Comparison of ENCODE assay signal across 20 mouse cellular contexts in genomic region chr1:168344918-168345317, GRCm38 (mm10).
DNase-seq lines count a peak whose midpoint lies in the region; ATAC-seq lines count a peak whose summit lies in the region.
"Had no signal": no experiment of that assay in that cellular context is flagged by ENCODE, and none has a peak within 500 bp of the region (broad histone marks: within the 10 kb centered on the region; RNA-seq: fewer than 3 reads in every experiment).

No protein-coding gene starts in this region.

- no peak for ATAC-seq in hindbrain, embryonic 13.5 days (ENCODE audit: low FRiP score)
- ATAC-seq in hindbrain, embryonic 16.5 days: no peak
- ATAC-seq in midbrain, embryonic 14.5 days (ENCODE audit: low FRiP score, low TSS enrichment): no peak
- ATAC-seq in midbrain, embryonic 11.5 days (ENCODE audit: low FRiP score): no peak
- ATAC-seq in embryonic facial prominence, embryonic 15.5 days (ENCODE audit: insufficient number of reproducible peaks, low FRiP score, low TSS enrichment, low read depth): 0 out of 2 replicates have a peak, but pooled peaks have one; percentile 39
- ATAC-seq in limb, embryonic 13.5 days (ENCODE audit: low FRiP score, low read depth): 0 out of 2 replicates have a peak, but pooled peaks have one; percentile 16
- ATAC-seq: CD4-positive, CD25-positive, alpha-beta regulatory T cell, adult 4 months had no signal

- no peak overlapping the region for H3K4me3 ChIP-seq in hindbrain, embryonic 13.5 days
- no peak overlapping the region for H3K4me3 ChIP-seq in hindbrain, embryonic 16.5 days (ENCODE audit: low read length)
- H3K4me3 ChIP-seq in midbrain, embryonic 14.5 days (replicated peaks; ENCODE audit: low read depth, low read length): no peak overlapping the region
- H3K4me3 ChIP-seq in midbrain, embryonic 11.5 days (ENCODE audit: low read depth, low read length): no peak overlapping the region
- H3K4me3 ChIP-seq in embryonic facial prominence, embryonic 15.5 days (replicated peaks): no peak overlapping the region
- H3K4me3 ChIP-seq in limb, embryonic 13.5 days: no peak overlapping the region
- H3K4me3 ChIP-seq: forebrain, embryonic 12.5 days; hindbrain, embryonic 10.5 days; limb, embryonic 15.5 days; myocyte had no signal

- WGBS in hindbrain, embryonic 13.5 days: 70% methylated on average over 8 of the region's 8 CpGs
- 55% methylated on average over 8 of the region's 8 CpGs for WGBS in hindbrain, embryonic 16.5 days
- 71% methylated on average over 8 of the region's 8 CpGs for WGBS in midbrain, embryonic 14.5 days
- whole genome bisulfite sequencing in midbrain, embryonic 11.5 days: 87% methylated on average over 8 of the region's 8 CpGs
- WGBS in embryonic facial prominence, embryonic 15.5 days: 70% methylated on average over 8 of the region's 8 CpGs
- 63% methylated on average over 8 of the region's 8 CpGs for WGBS in limb, embryonic 13.5 days

- no peak overlapping the region for H3K4me2 ChIP-seq in hindbrain, embryonic 13.5 days
- H3K4me2 ChIP-seq in hindbrain, embryonic 16.5 days (ENCODE audit: low read length): no peak overlapping the region
- H3K4me2 ChIP-seq in midbrain, embryonic 14.5 days (ENCODE audit: low read length): no peak overlapping the region
- H3K4me2 ChIP-seq in midbrain, embryonic 11.5 days: no peak overlapping the region
- no peak overlapping the region for H3K4me2 ChIP-seq in embryonic facial prominence, embryonic 15.5 days (replicated peaks)
- 0 out of 2 replicates have a peak overlapping the region, but pooled peaks have one; percentile 16 for H3K4me2 ChIP-seq in limb, embryonic 13.5 days (replicated peaks)
- H3K4me2 ChIP-seq: forebrain, embryonic 12.5 days; heart, embryonic 11.5 days; limb, embryonic 15.5 days had no signal

- H3K27me3 ChIP-seq in hindbrain, embryonic 13.5 days: no peaks in the 10 kb centered on the region
- H3K27me3 ChIP-seq in hindbrain, embryonic 16.5 days (replicated peaks; ENCODE audit: control insufficient read depth, insufficient read depth, low read length): no peaks in the 10 kb centered on the region
- no peaks in the 10 kb centered on the region for H3K27me3 ChIP-seq in midbrain, embryonic 14.5 days (ENCODE audit: control insufficient read depth, insufficient read depth, low read length)
- no peaks in the 10 kb centered on the region for H3K27me3 ChIP-seq in midbrain, embryonic 11.5 days (ENCODE audit: control insufficient read depth, insufficient read depth, low read length)
- H3K27me3 ChIP-seq in embryonic facial prominence, embryonic 15.5 days: no peaks in the 10 kb centered on the region
- 0 out of 2 replicates have a peak, but pooled peaks cover 8% of the 10 kb centered on the region for H3K27me3 ChIP-seq in limb, embryonic 13.5 days
- H3K27me3 ChIP-seq: forebrain, embryonic 12.5 days; limb, embryonic 15.5 days; Patski had no signal

- H3K4me1 ChIP-seq in hindbrain, embryonic 13.5 days (replicated peaks): peaks cover 75% of the 10 kb centered on the region
- peaks cover 27% of the 10 kb centered on the region for H3K4me1 ChIP-seq in hindbrain, embryonic 16.5 days (ENCODE audit: control insufficient read depth, insufficient read depth, low read depth, low read length)
- peaks cover 76% of the 10 kb centered on the region for H3K4me1 ChIP-seq in midbrain, embryonic 14.5 days (ENCODE audit: control insufficient read depth, insufficient read depth, low read length)
- H3K4me1 ChIP-seq in midbrain, embryonic 11.5 days (ENCODE audit: control insufficient read depth, insufficient read depth, low read length): peaks cover 38% of the 10 kb centered on the region
- H3K4me1 ChIP-seq in embryonic facial prominence, embryonic 15.5 days: peaks cover 28% of the 10 kb centered on the region
- peaks cover 52% of the 10 kb centered on the region for H3K4me1 ChIP-seq in limb, embryonic 13.5 days

- no peaks in the 10 kb centered on the region for H3K36me3 ChIP-seq in hindbrain, embryonic 13.5 days
- H3K36me3 ChIP-seq in hindbrain, embryonic 16.5 days (ENCODE audit: control insufficient read depth, insufficient read depth, low read length): no peaks in the 10 kb centered on the region
- no peaks in the 10 kb centered on the region for H3K36me3 ChIP-seq in midbrain, embryonic 14.5 days (ENCODE audit: control insufficient read depth, insufficient read depth, low read length)
- H3K36me3 ChIP-seq in midbrain, embryonic 11.5 days (ENCODE audit: control insufficient read depth, insufficient read depth, low read length): no peaks in the 10 kb centered on the region
- H3K36me3 ChIP-seq in embryonic facial prominence, embryonic 15.5 days: no peaks in the 10 kb centered on the region
- no peaks in the 10 kb centered on the region for H3K36me3 ChIP-seq in limb, embryonic 13.5 days
- H3K36me3 ChIP-seq: hindbrain, embryonic 10.5 days; limb, embryonic 15.5 days had no signal

- no peak for DNase-seq in midbrain, embryonic 14.5 days
- DNase-seq in midbrain, embryonic 11.5 days (ENCODE audit: low spot score, missing footprints): no peak
- no peak for DNase-seq in layer of hippocampus, adult 8-10 months (ENCODE audit: low spot score in 2 of 2)
- DNase-seq: cerebellum, adult 2 months; gastrocnemius, postnatal 10 days; lung, postnatal 4 days; retina, postnatal 1 day; spleen, adult 18-20 months; thymus, adult 18-20 months had no signal

- H3K9ac ChIP-seq in hindbrain, embryonic 13.5 days: no peak overlapping the region
- no peak overlapping the region for H3K9ac ChIP-seq in hindbrain, embryonic 16.5 days (ENCODE audit: low read depth, low read length)
- no peak overlapping the region for H3K9ac ChIP-seq in midbrain, embryonic 14.5 days (replicated peaks; ENCODE audit: low read length)
- no peak overlapping the region for H3K9ac ChIP-seq in midbrain, embryonic 11.5 days (ENCODE audit: low read length)
- no peak overlapping the region for H3K9ac ChIP-seq in embryonic facial prominence, embryonic 15.5 days
- no peak overlapping the region for H3K9ac ChIP-seq in limb, embryonic 13.5 days
- H3K9ac ChIP-seq: forebrain, embryonic 12.5 days; limb, embryonic 15.5 days had no signal

- H3K27ac ChIP-seq in hindbrain, embryonic 13.5 days: peak overlapping the region; percentile 48; the same call in 1 of the 2 replicates
- no peak overlapping the region for H3K27ac ChIP-seq in hindbrain, embryonic 16.5 days (ENCODE audit: low read depth, low read length)
- peak overlapping the region; percentile 52; the same call in 1 of the 2 replicates for H3K27ac ChIP-seq in midbrain, embryonic 14.5 days (replicated peaks; ENCODE audit: low read depth, low read length)
- H3K27ac ChIP-seq in midbrain, embryonic 11.5 days (ENCODE audit: low read depth, low read length): no peak overlapping the region
- H3K27ac ChIP-seq in embryonic facial prominence, embryonic 15.5 days (replicated peaks): peak overlapping the region; percentile 39; the same call in 1 of the 2 replicates
- H3K27ac ChIP-seq in limb, embryonic 13.5 days: no peak overlapping the region
- H3K27ac ChIP-seq: forebrain, embryonic 12.5 days; hindbrain, embryonic 10.5 days had no signal

- H3K9me3 ChIP-seq in hindbrain, embryonic 13.5 days: no peaks in the 10 kb centered on the region
- H3K9me3 ChIP-seq in hindbrain, embryonic 16.5 days (ENCODE audit: control insufficient read depth, low read length): no peaks in the 10 kb centered on the region
- H3K9me3 ChIP-seq in midbrain, embryonic 14.5 days (ENCODE audit: control insufficient read depth, low read length): no peaks in the 10 kb centered on the region
- H3K9me3 ChIP-seq in midbrain, embryonic 11.5 days (ENCODE audit: control insufficient read depth, low read length): no peaks in the 10 kb centered on the region
- no peaks in the 10 kb centered on the region for H3K9me3 ChIP-seq in embryonic facial prominence, embryonic 15.5 days (replicated peaks)
- H3K9me3 ChIP-seq in limb, embryonic 13.5 days: no peaks in the 10 kb centered on the region
- H3K9me3 ChIP-seq: forebrain, embryonic 12.5 days; hindbrain, embryonic 10.5 days; limb, embryonic 15.5 days had no signal

Comparison
In these comparisons a context has a peak if more than half of its experiments do, and no peak if none do; other contexts are left out.
1. H3K27ac ChIP-seq: peak in hindbrain, embryonic 13.5 days (single experiment), midbrain, embryonic 14.5 days (single experiment) and embryonic facial prominence, embryonic 15.5 days (single experiment); none in hindbrain, embryonic 16.5 days (single experiment), midbrain, embryonic 11.5 days (single experiment) and limb, embryonic 13.5 days (single experiment).
2. ATAC-seq: peak in embryonic facial prominence, embryonic 15.5 days (single experiment) and limb, embryonic 13.5 days (single experiment); none in hindbrain, embryonic 13.5 days (single experiment), hindbrain, embryonic 16.5 days (single experiment), midbrain, embryonic 14.5 days (single experiment) and midbrain, embryonic 11.5 days (single experiment).